Mouse (Mus musculus) midbrain, embryonic 16.5 days (tissue): Measurements from ENCODE around the gene Gprin3. TPM values are rescaled to one million over a fixed set of nuclear protein-coding genes. Genes with fewer than 3 reads are reported as not detected.

Source experiments
- ATAC-seq: fragments of 200-750 bp; cut with Nextera tagmentation; 2 replicates; pipeline ENCODE4 v1.8.0; 2017; ENCODE audit warnings: moderate TSS enrichment
- H3K27ac ChIP-seq: fragments of 300-500 bp; sonication (generic); 2 replicates; pipeline ENCODE4 v1.5.1; 2014; ENCODE audit warnings: mild to moderate bottlenecking, low read length, mixed read lengths
- H3K27me3 ChIP-seq: fragments of 300-500 bp; sonication (generic); 2 replicates; pipeline ENCODE4 v1.6.1; 2014; ENCODE audit warnings: low read depth, low read length, mixed read lengths; ENCODE audit not compliant: control insufficient read depth, insufficient read depth
- H3K36me3 ChIP-seq: fragments of 300-500 bp; sonication (generic); 2 replicates; pipeline ENCODE4 v1.6.1; 2014; ENCODE audit warnings: mild to moderate bottlenecking, low read length, moderate library complexity, mixed read lengths; ENCODE audit not compliant: control insufficient read depth, insufficient read depth
- H3K4me1 ChIP-seq: fragments of 300-500 bp; sonication (generic); 2 replicates; pipeline ENCODE4 v1.6.1; 2014; ENCODE audit warnings: mild to moderate bottlenecking, low read length, mixed read lengths; ENCODE audit not compliant: control insufficient read depth, insufficient read depth
- H3K4me2 ChIP-seq: fragments of 300-500 bp; sonication (generic); 2 replicates; pipeline ENCODE4 v1.6.1; 2014; ENCODE audit warnings: mild to moderate bottlenecking, low read length, mixed read lengths
- H3K4me3 ChIP-seq: fragments of 300-500 bp; sonication (generic); 2 replicates; pipeline ENCODE4 v1.5.1; 2014; ENCODE audit warnings: low read depth, mild to moderate bottlenecking, low read length, moderate library complexity, mixed read lengths
- H3K9ac ChIP-seq: fragments of 300-500 bp; sonication (generic); 2 replicates; pipeline ENCODE4 v1.6.1; 2014; ENCODE audit warnings: low read depth, low read length, mixed read lengths
- H3K9me3 ChIP-seq: fragments of 300-500 bp; sonication (generic); replicated peaks from 2 replicates; pipeline ENCODE4 v1.6.1; 2014; ENCODE audit warnings: mild to moderate bottlenecking, low read length, mixed read lengths; ENCODE audit not compliant: control insufficient read depth, poor library complexity, severe bottlenecking
- WGBS: fragments of 180-500 bp; shearing (Covaris S2); extraction: QIAGEN DNeasy Blood & Tissue Kit; methylation state at CpG from one replicate; pipeline ENCODE4 v1.1.7; 2014; 5-methylcytosine and 5-hydroxymethylcytosine counted together
- polyA plus RNA-seq: library from polyadenylated mRNA; unstranded; fragments of >200 nt; fragmentation: Nextera tagmentation; extraction: Ambion mirVana; gene quantifications from 2 replicates; pipeline ENCODE4 v1.2.1, GENCODE M21; 2015

The Gprin3 gene
- polyA plus RNA-seq, 1 experiment from 2014 or later, result 12.9 TPM

- H3K27me3 ChIP-seq, result no peaks in the 10 kb centered on the region
- no peaks in the 10 kb centered on the region for H3K36me3 ChIP-seq
- no peak overlapping the region for H3K27ac ChIP-seq
- H3K4me2 ChIP-seq, result no peak overlapping the region
- no peak for ATAC-seq
- WGBS, result 96% methylated on average over 2 of the region's 2 CpGs
- H3K4me1 ChIP-seq, result no peaks in the 10 kb centered on the region
- no peak overlapping the region for H3K4me3 ChIP-seq
- no peak overlapping the region for H3K9ac ChIP-seq
- no peaks in the 10 kb centered on the region for H3K9me3 ChIP-seq
These were observed 62.8 kb downstream of the Gprin3 start for GRCm38 (mm10) chr6:59363282-59363681.

DNA sequence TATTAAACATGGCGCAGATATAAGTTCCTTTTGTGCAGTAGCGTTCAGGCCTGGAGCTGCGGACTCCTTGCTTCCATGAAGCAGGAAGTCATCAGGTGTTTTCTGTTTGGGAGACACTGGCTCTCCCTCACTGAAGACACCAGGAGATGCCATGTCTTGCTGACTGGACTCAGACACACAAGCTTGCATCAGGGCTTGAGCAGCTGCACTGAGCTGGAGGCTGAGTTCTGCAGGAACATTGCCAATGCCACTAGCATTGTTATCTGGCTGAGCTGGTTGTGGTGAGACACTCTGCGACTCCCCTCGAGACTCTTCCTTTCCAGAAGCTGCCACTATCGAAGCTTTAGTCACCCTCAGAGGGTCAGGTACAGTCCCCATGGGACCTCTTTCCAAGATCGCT, 71.2 kb downstream of the Gprin3 start:
- no peaks in the 10 kb centered on the region for H3K9me3 ChIP-seq
- 91% methylated on average over 7 of the region's 7 CpGs for WGBS

GRCm38 (mm10) chr6:59351108-59351789, 74.8 kb downstream of the Gprin3 start:
- Histone ChIP-seq H3K36me3 (no peaks in the 10 kb centered on the region), H3K9me3 (no peaks in the 10 kb centered on the region), H3K4me2 (no peak overlapping the region), H3K4me3 (no peak overlapping the region), H3K9ac (no peak overlapping the region), H3K27me3 (no peaks in the 10 kb centered on the region), H3K27ac (no peak overlapping the region), H3K4me1 (no peaks in the 10 kb centered on the region)
- ATAC-seq, result no peak
- 90% methylated on average over 5 of the region's 5 CpGs for WGBS

More for the DNA sequence above, 71.2 kb downstream of the Gprin3 start:
- no peak overlapping the region for H3K9ac ChIP-seq
- no peak overlapping the region for H3K4me2 ChIP-seq
- H3K4me3 ChIP-seq, result no peak overlapping the region
- no peaks in the 10 kb centered on the region for H3K27me3 ChIP-seq
- no peaks in the 10 kb centered on the region for H3K36me3 ChIP-seq
- H3K27ac ChIP-seq, result no peak overlapping the region
- no peaks in the 10 kb centered on the region for H3K4me1 ChIP-seq
- ATAC-seq, result no peak

- Histone ChIP-seq H3K4me1 (no peaks in the 10 kb centered on the region), H3K9ac (no peak overlapping the region), H3K4me3 (no peak overlapping the region), H3K9me3 (no peaks in the 10 kb centered on the region), H3K4me2 (no peak overlapping the region), H3K36me3 (no peaks in the 10 kb centered on the region), H3K27ac (no peak overlapping the region), H3K27me3 (no peaks in the 10 kb centered on the region)
- WGBS, result 78% methylated on average over 1 of the region's 1 CpGs
- ATAC-seq, result no peak
These were observed 77.4 kb downstream of the Gprin3 start for GRCm38 (mm10) chr6:59348673-59349072.

DNA sequence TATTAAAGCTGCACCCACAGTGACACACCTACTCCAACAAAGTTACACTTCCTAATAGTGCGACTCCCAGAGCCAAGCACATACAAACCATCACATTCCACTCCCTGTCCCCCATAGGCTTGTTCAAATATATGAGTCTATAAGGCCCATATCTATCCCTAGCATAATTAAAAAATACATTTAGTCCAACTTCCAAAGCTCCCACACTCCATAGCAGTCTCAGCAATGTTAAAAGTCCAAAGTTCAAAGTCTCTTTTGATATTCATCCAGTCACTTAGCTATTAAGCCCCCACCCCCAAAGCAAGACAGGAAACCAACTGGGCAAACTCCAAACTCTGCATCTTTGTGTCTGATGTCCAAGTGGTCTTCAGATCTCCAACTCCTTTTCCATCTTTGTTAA, 84.9 kb downstream of the Gprin3 start:
- WGBS, result 93% methylated on average over 1 of the region's 1 CpGs

DNA sequence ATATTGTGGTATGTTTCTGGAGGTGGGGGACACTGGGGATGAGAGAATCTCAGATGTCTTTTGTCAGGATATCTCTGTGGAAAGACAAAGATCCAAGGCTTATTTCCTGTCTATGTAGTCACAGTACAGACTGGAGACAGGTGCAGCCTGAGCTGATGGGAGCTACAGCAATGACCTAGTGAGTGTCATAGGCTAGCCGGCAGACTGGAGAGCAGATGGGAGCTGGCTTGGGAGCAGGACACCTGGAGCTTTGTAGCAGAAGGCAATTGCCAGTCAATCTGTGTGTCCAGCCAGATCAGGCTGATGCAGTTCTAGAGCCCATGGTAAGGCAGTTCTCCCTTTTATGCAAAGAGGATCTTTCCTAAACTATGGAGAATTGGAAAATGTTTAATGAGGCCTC, 97.8 kb downstream of the Gprin3 start:
- Histone ChIP-seq H3K4me2 (no peak overlapping the region), H3K9ac (no peak overlapping the region), H3K4me3 (no peak overlapping the region), H3K27me3 (no peaks in the 10 kb centered on the region), H3K4me1 (no peaks in the 10 kb centered on the region), H3K36me3 (no peaks in the 10 kb centered on the region), H3K27ac (no peak overlapping the region), H3K9me3 (no peaks in the 10 kb centered on the region)
- 85% methylated on average over 1 of the region's 1 CpGs for WGBS
- no peak for ATAC-seq

More for the DNA sequence above, 84.9 kb downstream of the Gprin3 start:
- Histone ChIP-seq H3K4me1 (no peaks in the 10 kb centered on the region), H3K4me3 (no peak overlapping the region), H3K9ac (no peak overlapping the region), H3K9me3 (no peaks in the 10 kb centered on the region), H3K27me3 (no peaks in the 10 kb centered on the region), H3K27ac (no peak overlapping the region), H3K36me3 (no peaks in the 10 kb centered on the region), H3K4me2 (no peak overlapping the region)
- no peak for ATAC-seq

GRCm38 (mm10) chr6:59315868-59316267, 110.2 kb downstream of the Gprin3 start:
- Histone ChIP-seq H3K4me1 (no peaks in the 10 kb centered on the region), H3K4me2 (no peak overlapping the region), H3K36me3 (no peaks in the 10 kb centered on the region), H3K9me3 (no peaks in the 10 kb centered on the region), H3K27ac (no peak overlapping the region), H3K27me3 (no peaks in the 10 kb centered on the region), H3K9ac (no peak overlapping the region), H3K4me3 (no peak overlapping the region)
- no peak for ATAC-seq

DNA sequence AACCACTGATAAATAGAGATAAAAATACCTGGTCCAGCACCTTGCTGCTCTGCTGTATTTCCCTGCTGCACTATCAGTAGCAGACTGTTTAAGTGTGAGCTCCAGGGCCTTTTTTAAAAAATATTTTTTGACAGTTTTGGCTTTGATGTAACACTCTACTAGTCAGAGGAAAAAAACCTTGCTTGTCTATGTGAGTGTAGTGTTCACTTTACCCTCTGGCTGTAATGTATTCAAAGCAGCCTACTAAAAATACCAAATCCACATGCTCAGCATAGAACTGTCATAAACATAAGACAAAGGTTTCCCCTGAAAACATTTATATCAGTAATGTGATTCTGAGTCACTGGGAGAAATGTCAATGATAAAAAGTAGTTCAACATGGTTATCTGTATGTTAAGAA, 111.0 kb downstream of the Gprin3 start:
- no peak overlapping the region for H3K4me3 ChIP-seq
- no peak overlapping the region for H3K4me2 ChIP-seq
- no peaks in the 10 kb centered on the region for H3K4me1 ChIP-seq
- H3K36me3 ChIP-seq, result no peaks in the 10 kb centered on the region
- H3K9me3 ChIP-seq, result no peaks in the 10 kb centered on the region
- H3K27me3 ChIP-seq, result no peaks in the 10 kb centered on the region
- no peak overlapping the region for H3K27ac ChIP-seq
- no peak overlapping the region for H3K9ac ChIP-seq
- peak; percentile 71; the same call in 1 of the 2 replicates for ATAC-seq

DNA sequence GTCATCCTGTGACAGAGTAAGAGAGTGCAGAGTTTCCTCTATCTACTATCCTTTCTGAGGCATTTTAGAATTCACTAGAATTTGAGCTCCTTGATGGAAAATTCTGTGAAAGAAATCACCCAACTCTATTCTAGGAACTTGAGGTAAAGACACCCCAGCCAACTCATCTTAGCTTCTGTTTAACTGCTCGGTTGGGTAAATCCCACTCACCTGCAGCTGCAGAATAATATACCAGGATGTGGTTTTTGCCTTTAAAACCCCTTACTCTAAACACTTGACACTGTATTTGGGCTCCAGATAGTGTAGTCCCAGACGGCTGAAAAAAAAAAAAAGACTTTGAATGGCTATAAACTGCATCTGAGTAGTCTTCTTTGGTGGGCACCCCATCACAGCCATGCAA, 112.9 kb downstream of the Gprin3 start:
- Histone ChIP-seq H3K4me2 (no peak overlapping the region), H3K36me3 (no peaks in the 10 kb centered on the region), H3K4me1 (no peaks in the 10 kb centered on the region), H3K4me3 (no peak overlapping the region), H3K9me3 (no peaks in the 10 kb centered on the region), H3K27me3 (no peaks in the 10 kb centered on the region), H3K9ac (no peak overlapping the region), H3K27ac (no peak overlapping the region)
- ATAC-seq, result no peak
- WGBS, result 81% methylated on average over 2 of the region's 2 CpGs
